Mouse (Mus musculus): ENCODE measurements at regions not wholly inside any gene's neighbourhood (a gene's known extent, or its start where the extent isn't known, plus 50 kb on each side); places are given as distances from the start of the nearest gene placed in this dataset.

DNA sequence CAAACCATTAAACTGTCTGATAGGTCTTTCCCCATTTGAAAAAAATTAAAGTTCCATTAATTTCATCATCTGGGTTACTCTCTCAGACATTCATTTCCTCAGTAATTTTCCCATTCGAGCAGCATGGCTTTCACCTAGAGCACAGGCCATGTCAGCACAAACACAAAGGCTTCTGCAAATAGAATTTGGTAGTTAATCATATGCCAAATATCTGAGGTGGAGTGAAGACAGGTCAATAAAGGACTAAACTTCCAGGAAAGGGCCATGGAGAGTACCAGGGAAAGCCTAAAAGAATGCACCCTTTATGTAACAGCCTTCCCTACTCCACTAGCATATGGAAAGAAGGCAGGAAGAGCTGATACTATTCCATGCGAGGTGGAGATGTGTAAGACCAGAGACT lies 150.3 kb upstream of the Gimd1 start:
- no peak for DNase-seq (ENCODE audit: low spot score in 2 of 2)

DNA sequence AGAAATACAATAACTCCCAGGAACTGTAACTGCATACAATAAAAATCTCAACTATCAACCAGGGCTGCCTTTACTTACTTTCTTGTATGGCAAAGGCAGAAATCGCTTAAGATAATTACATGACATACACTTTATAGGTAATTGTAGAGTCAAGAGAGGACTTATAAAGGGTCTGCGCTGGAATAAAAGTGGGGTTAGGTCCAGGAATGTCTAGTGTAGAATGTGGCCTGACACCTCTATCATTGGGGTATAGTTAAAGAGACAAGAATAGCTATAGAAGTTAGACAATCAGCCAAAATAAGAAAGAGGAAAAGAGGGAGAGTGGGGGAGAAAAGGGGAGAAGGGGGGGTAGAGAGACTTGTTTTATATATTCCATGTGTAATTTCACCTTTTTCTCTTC lies 144.8 kb upstream of the Gimd1 start:
- DNase-seq (ENCODE audit: low spot score in 2 of 2): no peak

DNA sequence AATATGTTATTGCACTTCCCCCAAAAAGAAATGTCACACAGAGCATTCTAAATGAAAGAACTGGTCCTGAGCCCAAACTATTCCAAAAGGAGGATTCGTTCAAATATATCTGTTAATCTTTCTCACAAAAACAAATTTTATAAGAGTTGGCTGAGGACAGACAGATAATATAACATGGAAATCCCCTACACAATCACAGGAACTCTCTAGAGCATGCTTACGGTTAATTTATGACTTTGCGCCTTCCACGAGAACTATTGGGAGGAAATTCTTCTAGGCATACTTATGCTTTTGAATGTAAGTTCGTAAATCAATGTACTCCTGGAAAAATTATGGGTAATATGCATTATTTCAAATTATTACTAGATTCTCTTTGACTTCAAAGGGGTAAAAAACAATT lies 144.1 kb upstream of the Gimd1 start:
- no peak for DNase-seq (ENCODE audit: low spot score in 2 of 2)

DNA sequence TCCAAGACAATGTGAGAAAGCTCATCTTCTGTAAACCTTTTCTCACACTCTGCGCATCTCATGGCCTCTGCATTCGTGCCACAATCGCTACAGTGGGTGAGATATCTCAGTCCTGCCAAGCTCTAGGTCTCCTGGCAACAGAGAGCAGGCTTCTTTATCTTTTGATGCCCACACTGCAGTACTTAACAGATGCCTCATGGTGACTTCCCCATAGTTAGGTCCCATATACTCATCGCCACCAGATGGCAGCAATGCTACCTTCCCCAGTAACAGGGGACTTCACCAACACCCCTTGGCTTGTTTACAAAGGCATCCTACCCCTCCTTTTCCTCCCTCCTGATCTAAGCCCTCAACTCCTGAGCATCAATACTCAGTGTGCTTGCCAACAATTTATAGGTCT lies 123.5 kb upstream of the Gimd1 start:
- peak; percentile 20 to 41 for DNase-seq (ENCODE audit: low spot score in 2 of 2)

DNA sequence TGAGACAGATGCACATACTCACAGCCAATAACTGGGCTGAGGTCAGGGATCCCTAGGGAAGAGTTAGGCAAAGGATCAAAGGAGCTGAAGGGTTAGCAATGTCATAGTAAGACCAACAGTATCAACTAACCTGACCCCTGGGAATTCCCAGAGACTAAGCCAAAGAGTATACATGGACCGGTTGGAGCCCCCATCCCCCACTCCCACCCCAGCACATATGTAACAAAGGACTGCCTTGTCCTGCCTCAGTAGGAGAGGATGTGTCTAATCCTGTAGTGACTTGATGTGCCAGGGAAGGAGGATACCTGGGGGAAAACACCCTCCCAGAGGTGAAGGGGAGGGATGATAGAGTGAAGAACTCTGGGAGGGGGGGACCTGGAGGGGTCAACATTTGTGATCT lies 119.4 kb upstream of the Gimd1 start:
- DNase-seq (ENCODE audit: low spot score in 2 of 2): no peak

DNA sequence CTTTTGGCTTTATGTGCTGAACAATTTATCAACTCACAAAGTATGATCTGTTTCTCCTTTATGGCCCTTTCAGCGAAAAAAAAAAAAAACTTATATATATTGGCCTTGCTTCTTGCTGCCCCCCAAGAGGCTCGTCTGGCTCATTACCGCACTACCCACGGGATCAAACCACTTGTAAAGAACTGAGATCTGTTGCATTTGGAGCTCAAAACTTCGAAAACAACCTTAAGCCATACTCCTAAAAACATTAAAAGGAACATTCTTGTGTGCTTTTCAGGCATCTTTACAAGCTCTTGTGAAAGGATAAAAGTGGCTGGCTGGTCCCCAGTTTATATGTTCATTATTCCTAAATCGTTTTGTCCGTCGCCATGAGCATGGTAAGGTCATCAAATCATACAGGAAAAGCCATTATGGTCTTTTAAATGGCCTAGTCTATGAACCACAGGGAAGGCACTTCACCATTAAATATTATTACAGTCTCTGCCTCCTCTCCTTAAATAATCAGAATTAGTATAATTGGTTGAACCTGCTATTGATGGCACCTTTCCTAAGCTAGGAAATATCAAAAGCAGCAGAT lies 117.0 kb upstream of the Gimd1 start:
- no peak for DNase-seq (ENCODE audit: low spot score in 2 of 2)

DNA sequence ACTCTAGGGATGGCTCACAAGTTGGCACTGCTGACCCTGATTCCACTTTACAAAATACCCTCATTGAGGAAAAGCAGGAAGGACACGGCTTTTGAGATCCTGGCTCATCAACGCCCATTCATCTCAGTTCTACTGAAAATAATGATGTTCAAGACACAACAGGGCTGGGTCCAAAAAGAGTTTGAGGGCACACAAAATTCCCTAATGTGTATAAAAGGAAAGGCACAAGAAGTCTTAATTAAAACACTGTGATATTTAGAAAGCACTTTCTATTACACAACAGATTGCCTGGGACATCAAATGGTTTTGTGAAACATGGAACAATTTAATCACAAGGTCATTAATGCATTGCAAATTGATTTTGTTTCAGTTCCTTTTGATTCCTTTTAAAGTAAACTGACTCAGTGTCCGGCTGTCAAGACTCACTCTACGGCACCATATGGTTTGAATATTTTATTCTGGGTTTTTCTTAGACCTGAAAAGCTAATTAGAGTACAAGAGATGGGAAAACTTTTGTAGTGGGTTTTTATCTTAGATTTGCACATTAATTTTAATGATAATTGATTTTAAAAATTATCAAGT lies 96.2 kb upstream of the Gimd1 start:
- no peak for DNase-seq (ENCODE audit: low spot score in 2 of 2)

DNA sequence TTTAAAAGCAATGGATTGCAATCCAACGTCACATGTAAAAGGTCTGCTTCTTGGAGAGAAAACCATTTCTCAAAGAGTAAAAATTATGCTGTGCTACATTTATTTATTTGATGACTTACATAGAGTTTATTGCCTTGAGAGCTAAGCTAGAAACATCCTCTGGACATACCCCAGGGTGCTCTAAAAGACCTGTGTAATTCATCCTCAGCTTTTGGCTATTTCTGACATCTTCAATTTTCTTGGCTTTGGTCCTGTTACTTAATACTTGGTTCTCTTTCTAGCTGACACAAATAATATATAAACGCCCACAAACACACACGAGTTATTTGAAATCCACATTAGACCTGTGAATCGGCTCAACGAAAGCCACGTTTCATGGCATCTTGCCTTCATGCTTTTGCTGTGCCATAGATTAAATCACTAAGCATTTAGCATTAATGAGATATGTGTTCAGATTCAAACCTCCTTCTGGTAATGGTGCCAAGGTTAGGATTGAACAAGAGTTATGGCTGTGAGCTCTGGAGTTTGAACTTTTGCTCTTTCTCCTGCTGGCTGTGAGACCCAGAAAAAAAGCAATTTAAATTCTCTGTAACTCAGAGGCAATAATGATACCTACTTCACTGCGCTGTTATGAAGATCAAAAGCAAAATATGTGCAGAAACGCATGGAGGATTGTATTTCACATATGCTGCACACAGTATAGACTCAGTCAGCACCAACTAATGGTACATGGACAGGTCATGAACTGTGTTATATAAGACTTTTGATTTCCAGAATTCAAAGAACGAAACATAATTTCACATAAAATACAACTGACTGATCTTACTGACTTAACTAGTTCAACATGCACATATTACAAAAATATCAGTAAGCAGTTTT lies 89.6 kb upstream of the Gimd1 start:
- no peak for DNase-seq (ENCODE audit: low spot score in 2 of 2)

DNA sequence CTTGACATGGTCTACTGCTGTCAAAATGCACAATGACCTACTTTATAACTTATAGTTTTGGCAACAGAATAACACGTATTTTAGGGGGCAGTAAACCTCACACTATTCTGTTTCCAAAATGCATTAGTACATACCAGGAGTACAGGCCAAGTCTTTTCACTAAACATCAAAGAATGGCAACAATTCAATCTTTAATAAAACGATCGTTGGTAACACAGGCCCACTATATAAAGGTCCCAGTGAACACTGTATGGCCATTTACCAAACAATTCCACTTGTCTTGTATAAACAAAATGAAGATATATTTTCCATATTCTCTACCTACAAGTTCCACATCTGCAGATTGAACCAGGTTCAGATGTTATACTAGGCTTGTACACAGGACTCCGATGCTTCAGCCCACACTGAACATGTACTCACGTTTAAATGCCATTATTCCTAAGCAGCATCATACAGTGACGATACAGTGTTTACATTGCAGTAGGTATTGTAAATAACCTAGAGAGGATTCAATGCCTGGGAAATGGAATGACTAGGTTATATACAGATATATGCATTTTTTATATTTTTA lies 78.3 kb upstream of the Gimd1 start:
- DNase-seq (ENCODE audit: low spot score in 2 of 2): no peak

DNA sequence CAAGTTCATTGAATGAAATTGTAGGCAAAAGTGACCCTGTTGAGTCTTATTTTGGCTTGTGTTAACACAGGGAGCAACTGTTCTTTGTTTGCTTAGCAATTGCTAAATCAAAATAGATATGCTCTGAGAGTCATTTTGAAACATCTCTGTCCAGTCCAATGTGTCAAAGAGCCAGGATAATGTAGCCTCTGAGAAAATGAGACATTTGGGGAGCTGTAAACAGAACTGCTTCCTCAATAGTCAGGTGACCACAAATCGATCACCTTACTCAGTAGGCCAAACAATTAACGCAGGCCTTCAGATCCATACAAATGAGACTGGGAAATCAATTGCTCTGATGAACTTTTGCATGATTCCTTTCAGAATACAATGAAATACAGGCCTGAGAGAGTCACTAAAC lies 63.9 kb upstream of the Gimd1 start:
- no peak for DNase-seq (ENCODE audit: low spot score in 2 of 2)

DNA sequence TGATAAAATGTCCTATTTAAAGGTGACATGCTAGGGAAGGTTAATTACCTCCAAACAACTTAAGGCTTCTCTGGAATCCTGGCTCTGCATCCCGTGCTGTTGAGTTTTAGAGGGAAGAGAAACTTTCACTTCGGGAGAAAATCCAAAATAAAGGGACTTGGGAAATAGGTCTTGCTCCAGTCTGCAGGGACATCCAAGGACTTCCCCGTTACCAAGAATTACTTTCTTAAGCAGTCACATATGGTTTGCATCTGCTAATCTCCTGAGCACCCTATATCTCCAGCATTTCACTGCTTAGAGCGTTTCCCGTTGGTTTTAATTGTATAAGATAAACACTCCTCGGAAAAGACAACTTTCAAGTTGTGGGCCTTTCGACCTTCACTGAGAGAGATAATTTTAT lies 63.3 kb upstream of the Gimd1 start:
- DNase-seq (ENCODE audit: low spot score in 2 of 2): no peak

All from left cerebral cortex, adult 18-20 months (tissue).